ENCODE assay signal across 8 mouse cellular contexts in genomic region chr17:29340406-29341261, GRCm38 (mm10). TPM values are rescaled to one million over a fixed set of nuclear protein-coding genes. Genes with fewer than 3 reads are reported as not detected.
DNase-seq lines count a peak whose midpoint lies in the region; ATAC-seq lines count a peak whose summit lies in the region.

No protein-coding gene starts in this region.

- H3K4me1 ChIP-seq in embryonic facial prominence, embryonic 15.5 days, result peaks cover 52% of the 10 kb centered on the region
- peaks cover 35% of the 10 kb centered on the region for H3K4me1 ChIP-seq in limb, embryonic 12.5 days (replicated peaks)

- peaks cover 63% of the 10 kb centered on the region for H3K36me3 ChIP-seq in embryonic facial prominence, embryonic 15.5 days
- H3K36me3 ChIP-seq in limb, embryonic 12.5 days, result peaks cover 83% of the 10 kb centered on the region

- H3K27me3 ChIP-seq in embryonic facial prominence, embryonic 15.5 days, result no peaks in the 10 kb centered on the region
- no peaks in the 10 kb centered on the region for H3K27me3 ChIP-seq in limb, embryonic 12.5 days

- H3K9me3 ChIP-seq in embryonic facial prominence, embryonic 15.5 days (replicated peaks), result no peaks in the 10 kb centered on the region
- no peaks in the 10 kb centered on the region for H3K9me3 ChIP-seq in limb, embryonic 12.5 days

- ATAC-seq in embryonic facial prominence, embryonic 15.5 days (ENCODE audit: insufficient number of reproducible peaks, low FRiP score, low TSS enrichment, low read depth), result no peak
- ATAC-seq in limb, embryonic 12.5 days (ENCODE audit: insufficient number of reproducible peaks, insufficient read depth, low FRiP score, low TSS enrichment, low read depth), result peak; percentile 29; the same call in 1 of the 2 replicates

- DNase-seq in heart, adult 18-20 months, result peak; percentile 65 to 75
- DNase-seq in heart, adult 8-10 months (ENCODE audit: low spot score), result no peak
- peak; percentile 46 for DNase-seq in 3T3-L1 (ENCODE audit: low read depth, low spot score)
- no peak for DNase-seq in spleen, postnatal 10 days (ENCODE audit: low spot score in 2 of 2)
- DNase-seq in ovary, postnatal 36 days (ENCODE audit: low spot score), result no peak
- DNase-seq in cerebellum, adult 11 months, result no peak

- no peak overlapping the region for H3K4me3 ChIP-seq in embryonic facial prominence, embryonic 15.5 days (replicated peaks)
- no peak overlapping the region for H3K4me3 ChIP-seq in limb, embryonic 12.5 days (replicated peaks)

- 60% methylated on average over 18 of the region's 18 CpGs for WGBS in embryonic facial prominence, embryonic 15.5 days
- 79% methylated on average over 18 of the region's 18 CpGs for WGBS in limb, embryonic 12.5 days

- H3K9ac ChIP-seq in embryonic facial prominence, embryonic 15.5 days, result no peak overlapping the region
- peak overlapping the region; percentile 37; the same call in 1 of the 2 replicates for H3K9ac ChIP-seq in limb, embryonic 12.5 days (replicated peaks)

- H3K27ac ChIP-seq in embryonic facial prominence, embryonic 15.5 days (replicated peaks), result peak overlapping the region; percentile 92
- H3K27ac ChIP-seq in limb, embryonic 12.5 days, result peak overlapping the region; percentile 90

- H3K4me2 ChIP-seq in embryonic facial prominence, embryonic 15.5 days (replicated peaks), result peak overlapping the region; percentile 22; the same call in 1 of the 2 replicates
- H3K4me2 ChIP-seq in limb, embryonic 12.5 days, result peak overlapping the region; percentile 27

RNA-seq across cellular contexts. Expression of gene Mtch1, which starts 7.1 kb away (rescaled TPM):
- 100 to 1,000 TPM; 193 to 203 TPM for total RNA-seq in heart, adult 18-20 months (2021)
- 100 to 1,000 TPM; 196 to 220 (median 210) TPM for total RNA-seq in heart, adult 8-10 months (2022)
- 337 and 355 TPM in 2 replicates for polyA plus RNA-seq in embryonic facial prominence, embryonic 15.5 days (2015; fragmentation: Nextera tagmentation; extraction: Ambion mirVana)
- polyA plus RNA-seq in limb, embryonic 12.5 days (2016; fragmentation: Nextera tagmentation; extraction: Ambion mirVana), result 368 and 379 TPM in 2 replicates

RNA-seq across cellular contexts. Expression of gene Fgd2, which starts 20.1 kb away (rescaled TPM):
- 1 to 10 TPM; 1.5 to 2.6 TPM for total RNA-seq in heart, adult 18-20 months (2021)
- 1 to 10 TPM in 3 of 4 experiments, under 1 TPM in 1; 0.75 to 3.6 (median 1.5) TPM for total RNA-seq in heart, adult 8-10 months (2022)
- 14.5 and 15.3 TPM in 2 replicates for polyA plus RNA-seq in embryonic facial prominence, embryonic 15.5 days (2015; fragmentation: Nextera tagmentation; extraction: Ambion mirVana)
- polyA plus RNA-seq in limb, embryonic 12.5 days (2016; fragmentation: Nextera tagmentation; extraction: Ambion mirVana), result 5.6 and 7.1 TPM in 2 replicates

RNA-seq across cellular contexts. Expression of gene Pi16, which starts 23.2 kb away (rescaled TPM):
- total RNA-seq in heart, adult 18-20 months (2021), result 10 to 100 TPM; 22.7 to 29.1 TPM
- 10 to 100 TPM; 17.9 to 22.9 (median 21.4) TPM for total RNA-seq in heart, adult 8-10 months (2022)
- polyA plus RNA-seq in embryonic facial prominence, embryonic 15.5 days (2015; fragmentation: Nextera tagmentation; extraction: Ambion mirVana), result 2.7 and 2.8 TPM in 2 replicates
- polyA plus RNA-seq in limb, embryonic 12.5 days (2016; fragmentation: Nextera tagmentation; extraction: Ambion mirVana), result 0.38 and 0.51 TPM in 2 replicates

Comparison
In these comparisons a context has a peak if more than half of its experiments do, and no peak if none do; other contexts are left out.
1. DNase-seq: peak in heart, adult 18-20 months (2 of 2) and 3T3-L1 (single experiment); none in heart, adult 8-10 months (single experiment), spleen, postnatal 10 days (0 of 2), ovary, postnatal 36 days (single experiment) and cerebellum, adult 11 months (single experiment).